Mouse (Mus musculus): Measurements from ENCODE around the gene Olfr1183.
"Not testable (repeated sequence)": the region's sequence is repeated elsewhere in the genome, so short reads cannot be mapped to it uniquely, and the experiment has no call there.

Gene Olfr1183

GRCm38 (mm10) chr2:88454567-88454966 lies at the start of gene Olfr1183:
TSS of gene Olfr1183 (plus strand) at chr2:88454867.
- in situ Hi-C loops (cut with MboI, MseI): not testable (repeated sequence)

- in situ Hi-C loops (cut with MboI, MseI): no loop called here
Measured at GRCm38 (mm10) chr2:88406353-88406752, 48.3 kb upstream of the Olfr1183 start, which contains the start of gene Olfr1179. TSS of gene Olfr1179 (minus strand) at chr2:88406453.

- in situ Hi-C loops (cut with MboI, MseI): no loop called here
Measured at GRCm38 (mm10) chr2:88419051-88419450, 35.6 kb upstream of the Olfr1183 start, which contains the start of gene Olfr1180. TSS of gene Olfr1180 (minus strand) at chr2:88419151.

- in situ Hi-C loops (cut with MboI, MseI): no loop called here
Measured at GRCm38 (mm10) chr2:88426071-88426470, 28.6 kb upstream of the Olfr1183 start, which contains the start of gene Olfr1181. TSS of gene Olfr1181 (minus strand) at chr2:88426171.

- in situ Hi-C loops (cut with MboI, MseI): no loop called here
Measured at GRCm38 (mm10) chr2:88449031-88449430, 5.6 kb upstream of the Olfr1183 start, which contains the start of gene Gm13757. TSS of gene Gm13757 (minus strand) at chr2:88449131.

GRCm38 (mm10) chr2:88483298-88483697 lies 28.6 kb downstream of the Olfr1183 start, which contains the start of gene Olfr1184:
TSS of gene Olfr1184 (plus strand) at chr2:88483598.
- in situ Hi-C loops (cut with MboI, MseI): no loop called here

- in situ Hi-C loops (cut with MboI, MseI): no loop called here
Measured at GRCm38 (mm10) chr2:88493020-88493419, 38.4 kb downstream of the Olfr1183 start, which contains the start of gene Olfr1185-ps1. TSS of gene Olfr1185-ps1 (plus strand) at chr2:88493320.

GRCm38 (mm10) chr2:88518251-88518650 lies 63.6 kb downstream of the Olfr1183 start, which contains the start of gene Olfr1186:
TSS of gene Olfr1186 (plus strand) at chr2:88518551.
- in situ Hi-C loops (cut with MboI, MseI): no loop called here

All from T-helper 2 cell (primary cell).